Mouse (Mus musculus): Measurements from ENCODE around the gene Birc7. TPM values are rescaled to one million over a fixed set of nuclear protein-coding genes. Genes with fewer than 3 reads are reported as not detected.

Gene Birc7
- total RNA-seq (2021) = not detected

DNA sequence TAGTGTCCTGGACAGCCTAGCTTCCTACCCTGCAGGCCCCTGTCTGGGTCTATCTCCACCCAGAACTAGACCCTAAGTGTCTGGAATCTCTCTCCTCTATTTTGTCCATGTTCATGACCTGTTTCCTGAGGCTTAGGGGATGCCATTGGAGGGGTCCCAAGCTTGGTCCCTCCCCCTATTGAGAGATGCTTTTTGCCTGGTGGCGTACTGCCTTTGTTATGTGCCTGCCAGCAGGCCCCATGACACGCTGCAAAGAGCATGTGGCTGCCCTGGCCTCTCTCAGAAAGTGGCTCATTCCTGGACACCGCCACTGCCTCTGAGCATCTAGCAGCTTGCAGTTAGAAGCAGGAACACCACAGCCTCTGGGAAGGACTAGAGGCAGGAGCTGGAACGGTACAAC, at the start of gene Birc7:
Birc7 (plus strand) TSS at position 301 of the 400 bp plus-strand sequence.
- intact Hi-C loops (cut with DNase I) = no loop called here
- DNase-seq = no peak

DNA sequence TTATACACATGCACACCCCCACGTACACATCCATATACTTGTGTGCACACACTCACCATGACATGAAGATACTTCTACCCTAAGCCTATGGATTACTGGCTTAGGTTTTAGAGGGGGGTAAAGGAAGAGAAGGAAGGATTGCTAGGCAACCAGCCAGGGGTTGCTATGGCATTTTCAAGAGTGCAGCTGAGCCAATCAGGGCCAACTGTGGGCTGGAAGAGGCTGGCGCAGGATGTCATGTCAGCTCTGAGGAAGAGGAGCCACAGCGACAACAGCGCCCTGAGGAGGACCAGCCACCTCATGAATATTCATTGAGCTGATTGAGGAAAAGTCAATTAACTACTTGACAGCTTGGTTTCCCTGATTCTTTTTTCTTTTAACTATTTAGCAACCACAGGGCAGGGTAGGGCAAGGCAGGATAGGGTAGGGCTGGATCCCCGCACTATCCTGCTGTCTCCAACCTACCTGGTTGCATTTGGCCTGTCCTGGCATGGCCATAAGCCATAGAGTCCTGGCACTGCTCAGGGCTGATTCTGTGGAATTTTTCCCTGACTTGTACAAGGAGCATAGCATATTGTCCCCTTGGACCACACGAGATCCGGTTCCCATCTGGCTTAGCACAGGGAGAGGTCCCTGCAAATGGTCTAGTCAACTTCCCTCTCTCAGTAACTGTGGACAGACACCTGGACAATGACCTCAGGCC, 49.3 kb upstream of the Birc7 start:
- intact Hi-C loops (cut with DNase I) = no loop called here
- no peak for DNase-seq

DNA sequence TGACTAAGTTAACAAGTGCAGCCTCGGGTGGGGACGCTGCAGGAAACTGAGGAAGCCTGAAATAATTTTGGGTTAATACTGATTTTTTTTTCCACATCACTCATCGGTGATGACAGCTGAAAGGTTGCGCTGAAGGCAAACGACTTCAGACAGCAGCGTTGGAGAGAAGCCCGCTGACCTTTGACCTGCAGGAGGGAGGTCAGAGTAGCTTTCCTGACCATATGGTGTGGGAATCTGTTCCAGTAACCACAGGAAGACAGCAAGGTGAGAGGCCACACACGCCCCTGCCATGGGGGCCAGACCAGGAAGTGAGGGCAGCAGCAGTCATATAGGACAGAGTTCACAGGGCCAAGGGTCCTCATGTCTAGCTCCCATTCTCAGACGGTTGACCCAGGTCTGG, 47.5 kb upstream of the Birc7 start:
- intact Hi-C loops (cut with DNase I) = no loop called here
- no peak for DNase-seq

DNA sequence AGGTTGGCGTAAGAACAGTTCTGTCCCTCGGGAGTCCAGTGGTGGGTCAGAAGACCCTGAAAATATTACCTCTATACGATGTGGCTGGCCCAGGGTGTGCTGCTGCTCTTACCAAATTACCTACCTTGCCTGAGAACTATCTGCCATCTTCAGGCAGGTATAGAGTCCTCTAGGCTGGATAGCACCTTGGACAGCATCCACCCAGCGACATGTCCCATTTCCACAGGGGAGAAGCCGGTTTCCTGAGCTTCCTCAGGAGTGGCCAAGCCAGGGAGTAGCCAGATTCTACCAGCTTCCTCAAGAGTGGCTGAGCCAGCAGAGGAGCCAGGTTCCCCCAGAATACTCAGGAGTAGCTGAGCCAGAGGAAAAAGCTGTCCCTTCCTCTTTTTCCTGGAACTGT, 43.6 kb upstream of the Birc7 start:
- intact Hi-C loops (cut with DNase I) = no loop called here
- no peak for DNase-seq

DNA sequence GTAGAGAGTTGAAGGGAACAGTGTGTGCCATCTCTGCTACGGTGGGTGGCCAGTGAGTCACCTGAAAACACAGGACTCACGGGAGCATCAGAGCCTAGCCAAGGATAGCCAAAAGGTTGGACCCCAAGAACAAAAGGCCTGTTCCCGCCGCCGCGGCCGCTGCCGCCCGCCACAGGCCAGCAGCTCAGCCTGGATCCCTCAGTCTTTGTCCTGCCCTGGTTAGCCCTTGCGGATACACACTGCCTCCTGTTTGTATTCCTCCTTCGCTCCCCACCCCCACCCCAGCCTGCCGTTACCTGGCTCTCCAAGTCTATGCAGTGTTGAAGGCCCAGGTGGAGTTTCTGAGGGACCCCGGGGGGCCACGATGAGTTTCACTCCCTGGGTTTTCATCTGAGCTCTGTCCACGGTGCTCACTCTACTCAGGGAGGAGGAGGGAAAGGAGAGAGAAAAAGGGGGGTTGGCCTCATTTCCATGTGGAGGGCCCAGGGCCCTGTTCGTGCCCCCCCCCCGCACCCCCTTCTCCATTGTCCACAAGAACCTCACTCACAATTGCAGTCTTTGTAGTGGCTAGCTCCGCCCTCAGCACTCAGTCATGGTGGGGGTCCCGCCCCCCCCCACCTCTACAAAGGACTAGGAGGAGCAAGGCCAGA, 39.4 kb upstream of the Birc7 start:
- DNase-seq = no peak

DNA sequence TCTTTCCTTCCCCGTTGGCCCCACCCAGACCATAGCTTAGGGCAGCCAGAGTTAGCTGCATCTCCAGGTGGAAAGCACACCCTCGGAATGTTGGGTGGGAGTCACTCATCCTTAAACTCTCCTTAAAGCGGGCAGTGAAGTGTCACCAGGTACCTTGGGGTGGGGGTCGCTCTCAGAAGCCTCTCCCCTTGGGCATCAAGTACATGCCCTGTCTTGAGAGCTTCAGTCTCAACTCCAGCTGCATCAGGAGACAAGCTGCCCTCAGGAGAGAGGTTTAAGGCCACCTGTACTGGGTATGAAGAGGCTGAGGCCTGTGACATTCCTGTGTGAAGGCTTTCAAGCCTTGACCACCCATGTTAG, 38.9 kb upstream of the Birc7 start:
- intact Hi-C loops (cut with DNase I) = no loop called here
- no peak for DNase-seq

More for the DNA sequence above, 39.4 kb upstream of the Birc7 start:
- intact Hi-C loops (cut with DNase I) = no loop called here

DNA sequence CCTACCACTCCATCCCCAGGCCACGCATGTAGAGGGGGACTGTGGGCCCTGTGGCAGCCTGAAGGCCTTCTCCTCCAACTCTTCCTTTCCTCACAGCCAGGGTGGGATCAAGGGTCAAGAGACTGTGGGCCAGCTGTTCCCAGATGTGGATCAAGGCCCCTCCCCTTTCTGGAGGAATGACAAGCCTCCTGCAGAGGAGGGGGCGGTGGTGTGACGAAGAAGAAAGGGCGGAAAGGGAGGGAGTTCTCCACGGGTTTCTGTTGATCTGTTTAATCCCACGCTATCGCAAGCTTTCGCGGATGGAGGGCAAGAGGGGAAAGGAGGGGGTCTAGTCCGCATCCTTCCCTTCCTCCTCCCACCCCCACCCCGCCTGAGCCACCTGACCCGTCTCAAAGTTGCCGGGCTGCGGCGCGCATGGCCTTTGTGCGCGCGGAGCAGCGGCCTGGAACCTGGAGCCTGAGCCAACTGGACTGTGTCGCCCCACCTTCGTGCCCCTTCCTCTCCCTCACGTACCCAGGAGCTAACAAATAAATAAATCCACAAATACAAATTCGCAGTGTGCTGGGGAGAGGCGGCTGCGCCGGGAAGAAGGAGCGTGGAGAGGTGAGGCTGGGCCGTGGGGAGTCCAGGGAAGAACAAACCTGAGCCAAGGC, 38.3 kb upstream of the Birc7 start:
- intact Hi-C loops (cut with DNase I) = no loop called here
- no peak for DNase-seq

DNA sequence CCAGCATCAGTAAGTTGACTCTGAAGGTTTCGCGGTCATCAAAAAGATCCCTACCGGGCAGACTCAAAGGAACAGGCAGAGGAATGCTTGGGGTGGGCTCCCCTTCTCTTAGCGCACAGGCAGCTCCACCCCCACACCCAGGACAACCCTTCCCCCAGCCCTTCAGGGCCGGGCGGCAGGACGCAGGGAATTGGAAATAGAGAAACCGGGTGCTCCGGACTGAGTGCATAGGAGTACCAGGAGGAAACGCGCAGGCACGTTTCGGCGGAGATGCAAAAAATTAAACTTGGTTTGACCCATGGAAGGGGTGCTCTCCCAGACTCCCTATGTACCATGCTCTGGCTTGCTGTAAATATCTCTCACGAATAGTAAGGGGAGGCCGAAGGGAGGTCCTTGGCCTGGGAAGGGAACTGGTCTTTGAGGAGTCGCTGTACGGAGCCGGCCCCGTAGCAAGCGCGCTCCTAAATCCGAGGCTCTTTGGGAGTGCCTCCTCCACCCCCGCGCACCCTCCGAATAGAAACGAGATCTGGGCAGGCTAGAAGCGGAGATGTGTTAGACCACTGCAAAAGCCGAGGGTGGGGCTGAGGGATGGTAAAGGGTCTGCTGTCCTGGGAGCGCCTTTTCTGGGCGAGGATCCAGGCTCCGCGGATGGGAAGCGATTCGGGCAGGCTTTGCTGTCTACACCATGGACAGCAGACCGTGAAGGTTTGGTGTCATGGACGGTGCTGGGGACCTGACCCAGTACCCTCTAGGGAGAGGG, 37.6 kb upstream of the Birc7 start:
- intact Hi-C loops (cut with DNase I) = no loop called here
- no peak for DNase-seq

DNA sequence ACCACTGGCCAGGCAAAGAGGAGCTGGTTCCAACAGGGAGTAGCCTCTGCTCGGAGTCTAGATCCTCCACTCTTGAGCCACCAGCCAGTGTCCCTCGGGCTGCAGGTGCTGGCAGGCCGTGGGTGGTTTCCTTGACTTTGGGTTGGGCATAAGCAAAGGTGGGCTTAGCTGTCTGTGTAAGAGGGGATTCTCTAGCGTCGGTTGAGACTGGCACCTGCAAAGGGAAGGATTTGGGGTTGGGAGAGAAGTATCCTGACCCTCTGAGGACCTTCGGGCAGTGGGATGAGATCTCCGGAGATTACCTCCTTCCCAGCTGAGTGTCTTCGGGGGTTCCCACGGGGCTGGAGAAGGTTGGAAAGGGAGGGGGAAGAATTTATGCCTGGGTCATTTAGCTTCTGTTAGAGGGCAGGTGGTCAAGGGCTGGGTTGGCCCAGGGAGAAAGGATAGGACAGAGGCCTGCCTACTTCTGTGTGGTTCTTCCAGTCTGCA, 36.9 kb upstream of the Birc7 start:
- intact Hi-C loops (cut with DNase I) = no loop called here
- no peak for DNase-seq

DNA sequence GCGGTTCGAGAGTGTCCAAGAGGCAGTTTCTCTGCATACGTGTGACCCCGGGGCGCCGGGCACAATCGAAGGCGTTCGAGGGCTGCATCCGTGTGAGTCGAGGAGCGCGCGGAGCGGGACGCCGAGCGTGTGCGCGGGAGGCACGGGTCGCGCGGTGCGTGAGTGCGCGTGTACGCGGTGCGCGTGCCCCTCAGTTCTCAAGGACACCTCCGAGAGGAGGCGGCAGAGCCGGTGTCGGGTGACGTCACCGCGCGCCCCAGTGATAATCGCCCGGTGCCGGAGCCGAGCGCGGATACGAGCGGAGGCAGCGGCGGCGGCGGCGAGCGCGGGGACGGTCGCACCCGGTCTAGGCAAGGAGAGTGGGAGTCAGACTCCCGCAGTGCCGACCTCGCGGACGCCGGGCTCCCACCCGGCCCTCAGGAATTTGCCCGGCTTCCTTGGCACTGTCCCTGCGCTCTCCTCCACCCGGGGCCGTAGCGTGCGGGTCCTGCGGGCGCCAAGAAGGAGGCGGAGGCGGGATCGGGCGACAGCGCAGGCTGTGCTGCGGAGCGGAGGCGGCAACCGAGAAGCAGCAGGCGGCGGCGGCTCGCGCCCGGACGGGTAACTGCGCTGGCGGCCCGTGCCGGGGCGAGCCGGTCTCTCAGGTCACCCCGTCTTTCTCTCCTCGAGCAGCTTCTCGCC, 35.8 kb upstream of the Birc7 start:
- DNase-seq = peak in 1 of 2 experiments; percentile 10
- intact Hi-C loops (cut with DNase I) = no loop called here

DNA sequence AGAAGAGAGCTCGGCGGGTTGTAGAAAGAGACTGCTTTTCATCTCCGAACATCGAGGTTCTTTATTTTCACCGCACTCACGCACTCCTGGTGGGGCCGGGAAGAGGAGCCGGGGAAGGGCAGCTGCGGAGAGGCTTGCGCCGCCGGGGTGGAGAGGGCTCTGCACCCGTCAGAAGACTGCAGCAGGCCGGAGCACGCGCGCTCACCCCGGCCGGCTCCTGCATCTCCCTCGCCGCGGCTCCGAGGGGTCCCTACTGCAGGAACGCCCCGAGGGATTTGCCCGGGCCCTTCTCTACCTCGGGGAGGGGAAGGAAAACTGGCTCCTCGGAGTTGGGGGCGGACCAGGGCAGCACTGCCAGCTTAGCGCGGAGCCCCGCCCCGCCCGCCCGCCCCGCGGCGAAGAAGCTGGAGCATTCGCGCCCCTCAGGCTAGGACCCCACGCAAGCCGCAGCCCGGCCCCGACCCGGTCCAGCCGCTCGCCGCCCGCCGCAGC, 35.2 kb upstream of the Birc7 start:
- intact Hi-C loops (cut with DNase I) = no loop called here
- peak in 1 of 2 experiments; percentile 11 for DNase-seq

DNA sequence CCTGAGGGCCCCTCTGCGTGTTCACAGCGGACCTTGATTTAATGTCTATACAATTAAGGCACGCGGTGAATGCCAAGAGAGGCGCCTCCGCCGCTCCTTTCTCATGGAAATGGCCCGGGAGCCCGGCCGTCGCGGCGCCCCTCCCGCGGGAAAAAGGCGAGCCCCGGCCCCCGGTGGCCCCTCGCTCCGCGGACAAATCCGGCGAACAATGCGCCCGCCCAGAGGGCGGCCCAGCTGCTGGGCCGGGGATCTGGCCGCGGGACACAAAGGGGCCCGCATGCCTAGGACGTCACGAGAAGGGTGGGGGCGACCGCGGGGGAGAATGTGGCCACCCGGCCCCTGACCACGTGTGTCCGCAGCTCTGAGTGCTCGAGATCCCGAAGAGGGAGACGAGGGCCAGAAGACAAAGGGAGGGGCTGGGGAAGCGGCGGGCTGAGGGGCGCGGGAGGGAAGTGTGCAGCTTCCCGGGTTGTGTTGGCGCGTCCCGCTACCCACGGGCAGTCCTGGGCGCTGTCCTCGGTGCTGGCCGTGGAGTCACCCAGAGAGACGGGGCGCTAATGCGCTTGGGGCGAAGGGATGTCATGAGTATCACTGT, 34.7 kb upstream of the Birc7 start:
- intact Hi-C loops (cut with DNase I) = no loop called here
- DNase-seq = peak; percentile 59 to 71

DNA sequence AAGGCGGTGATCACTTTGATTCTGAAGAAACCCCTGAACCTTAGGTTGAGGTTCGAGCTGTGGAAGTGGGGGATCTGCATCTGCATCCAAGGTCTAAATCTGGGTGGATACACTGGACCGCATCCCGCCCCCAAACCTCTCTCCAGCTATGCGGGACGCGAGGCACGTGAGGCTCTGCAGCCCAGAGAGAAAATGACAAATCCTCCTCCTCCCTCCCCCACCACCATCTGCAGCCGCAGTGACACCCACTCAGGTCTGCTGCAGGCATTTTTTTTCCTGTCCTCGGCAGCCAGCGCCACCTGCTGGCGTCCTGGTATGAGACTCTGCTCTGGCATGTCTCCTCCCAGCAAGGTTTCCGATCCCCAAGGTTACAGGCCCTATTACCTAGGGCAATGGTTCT, 34.1 kb upstream of the Birc7 start:
- intact Hi-C loops (cut with DNase I) = loop anchor here (5.0 kb wide), 1 partner anchor 87 kb away; no protein-coding TSS in a partner anchor
- DNase-seq = peak; percentile 43 to 68

DNA sequence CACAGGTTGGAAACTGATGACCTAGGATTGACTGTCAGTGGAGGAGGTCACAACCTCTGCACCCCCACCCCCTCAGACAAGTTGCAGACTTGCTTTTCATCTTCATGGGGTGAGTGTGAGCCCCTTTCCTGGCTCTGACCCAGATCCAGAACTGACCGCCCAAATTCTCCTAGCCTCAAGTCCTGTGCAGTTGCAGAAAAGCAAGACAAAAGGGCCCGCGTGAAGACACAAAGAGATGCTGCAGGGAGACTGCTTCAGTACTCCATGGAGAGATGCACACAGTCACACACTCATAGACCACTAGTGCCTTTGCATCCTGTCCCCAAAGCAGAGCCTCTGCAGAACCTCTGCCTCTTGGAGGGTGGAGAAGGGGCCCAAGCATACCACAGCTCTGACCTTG, 33.5 kb upstream of the Birc7 start:
- intact Hi-C loops (cut with DNase I) = loop anchor here (5.0 kb wide), 1 partner anchor 88 kb away; no protein-coding TSS in a partner anchor
- DNase-seq = no peak

DNA sequence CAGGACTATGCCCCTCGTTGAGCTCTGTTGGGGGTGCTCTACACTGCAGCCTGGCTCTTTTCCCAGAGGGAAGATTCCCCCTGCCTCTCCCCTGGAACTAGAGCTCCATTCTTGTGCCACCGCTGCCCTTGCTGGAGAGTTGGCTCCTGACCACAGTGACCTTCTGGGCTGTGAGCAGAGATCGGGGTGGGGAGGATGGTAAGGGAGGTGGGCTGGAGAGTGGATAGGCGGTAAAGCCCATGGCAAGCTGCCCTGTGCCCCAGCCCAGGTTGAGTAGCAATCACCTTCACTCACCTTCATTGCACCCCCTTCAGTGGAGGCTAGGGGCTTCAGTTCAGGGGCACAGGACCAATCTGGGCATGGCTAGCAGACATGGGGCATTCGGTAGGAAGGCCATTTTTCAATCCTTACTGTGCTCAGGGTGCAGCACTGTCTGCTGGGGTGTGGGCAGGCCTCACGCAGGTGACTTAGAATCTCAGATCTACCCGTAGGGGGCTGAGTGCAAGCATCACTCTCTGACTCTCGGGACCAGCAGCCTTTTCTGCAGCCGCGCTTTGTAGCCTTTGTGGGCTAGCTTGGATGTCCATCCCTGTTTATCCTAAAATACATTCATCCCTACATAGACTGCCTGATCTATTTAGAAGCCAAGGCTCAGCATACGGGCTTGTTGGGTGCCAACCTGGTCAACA, 32.8 kb upstream of the Birc7 start:
- intact Hi-C loops (cut with DNase I) = loop anchor here (5.0 kb wide), 1 partner anchor 89 kb away; no protein-coding TSS in a partner anchor
- no peak for DNase-seq

DNA sequence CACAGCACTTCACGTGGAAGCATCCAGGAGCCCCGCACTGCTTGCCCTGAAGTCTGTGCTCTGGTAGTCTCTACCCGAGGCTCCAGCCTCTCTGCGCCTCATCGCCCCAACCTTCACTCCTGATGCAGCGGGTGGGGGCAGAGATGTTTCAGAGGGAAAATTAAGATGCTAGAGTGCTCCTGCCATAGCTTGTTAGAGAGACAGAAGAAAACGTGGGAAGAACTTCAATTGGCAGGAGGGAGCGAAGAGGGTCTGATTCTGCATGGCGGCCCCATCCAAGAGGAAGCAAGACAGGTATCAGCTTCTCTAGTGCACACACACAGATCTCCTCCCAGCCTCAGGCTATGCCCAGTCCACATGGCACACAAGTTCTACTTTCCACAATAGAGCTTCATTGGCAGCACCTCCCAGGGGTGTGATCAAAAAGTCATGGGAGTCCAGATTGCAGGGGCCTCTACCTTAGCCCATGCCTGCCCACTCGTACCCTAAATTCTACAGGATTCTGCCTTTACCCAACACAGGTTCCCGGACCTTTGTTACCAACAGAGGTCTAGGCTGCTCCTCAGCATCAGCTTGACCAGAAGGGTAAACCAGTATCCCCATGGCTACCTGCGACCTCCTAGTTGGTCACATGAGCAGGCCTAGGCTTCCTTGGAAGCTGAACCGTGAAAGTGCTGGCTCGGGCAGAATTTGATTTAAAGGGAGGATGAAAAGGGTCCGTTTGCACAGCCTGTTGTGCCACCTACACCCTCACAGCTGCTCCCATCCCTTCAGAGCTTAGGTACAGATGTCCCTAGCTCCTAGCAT, 31.8 kb upstream of the Birc7 start:
- intact Hi-C loops (cut with DNase I) = loop anchor here (5.0 kb wide), 1 partner anchor 90 kb away; no protein-coding TSS in a partner anchor

DNA sequence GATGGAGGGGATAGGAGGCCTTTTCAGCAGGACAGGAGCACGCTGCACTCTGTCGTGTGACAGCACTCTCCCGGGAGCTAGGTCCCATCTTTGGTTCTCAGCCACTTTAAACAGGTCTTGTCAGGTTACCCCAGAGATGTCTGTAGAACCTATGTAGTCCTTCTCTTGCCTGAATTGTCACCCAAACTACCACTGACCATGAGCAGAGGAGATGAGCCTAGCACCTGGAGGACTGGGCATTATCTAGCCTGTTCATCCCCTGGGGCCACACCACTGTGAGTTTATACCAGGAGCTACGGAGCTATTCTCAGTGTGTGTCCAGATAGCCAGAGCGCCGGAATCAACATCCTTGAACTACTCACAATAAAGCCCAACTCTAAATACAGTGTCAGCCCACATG, 31.0 kb upstream of the Birc7 start:
- intact Hi-C loops (cut with DNase I) = loop anchor here (5.0 kb wide), 1 partner anchor 91 kb away; no protein-coding TSS in a partner anchor
- DNase-seq = no peak

More for the DNA sequence above, 31.8 kb upstream of the Birc7 start:
- DNase-seq = no peak

DNA sequence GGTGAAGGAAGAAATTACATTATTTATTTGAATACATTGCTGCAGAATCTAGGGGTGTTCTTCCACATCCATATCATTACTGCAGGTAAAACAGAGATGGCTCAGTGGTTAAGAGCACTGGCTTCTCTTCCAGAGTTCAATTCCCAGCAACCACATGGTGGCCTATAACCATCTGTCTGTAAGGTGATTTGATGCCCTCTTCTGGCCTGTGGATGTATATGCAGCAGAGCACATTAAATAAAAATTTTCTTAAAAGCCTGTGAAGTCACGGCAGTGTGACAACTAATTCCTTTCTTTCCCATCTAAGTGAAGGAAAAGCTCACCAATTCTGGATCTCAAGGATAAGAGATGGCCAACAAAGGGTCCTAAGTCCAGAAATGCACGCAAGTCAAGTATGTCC, 26.7 kb upstream of the Birc7 start:
- intact Hi-C loops (cut with DNase I) = no loop called here
- DNase-seq = no peak

Data from heart, postnatal 10 days (tissue).